Mouse (Mus musculus) MEL (cell line): ENCODE data around the gene Nemp1. TPM values are rescaled to one million over a fixed set of nuclear protein-coding genes. Genes with fewer than 3 reads are reported as not detected.

Experiments
- DNase-seq: peaks from one replicate; pipeline ENCODE4 v3.0.0; 2011; ENCODE audit warnings: low read depth, low spot score
- H3K27ac ChIP-seq: 2 replicates; pipeline ENCODE4 v1.5.1; 2012; ENCODE audit warnings: low read depth, mild to moderate bottlenecking, control low read depth, low read length, moderate library complexity; ENCODE audit not compliant: control insufficient read depth
- H3K27me3 ChIP-seq, 2 experiments: fragments of 150-350 bp in 1 of 2; sonication (generic) in 1 of 2; 2 replicates each; pipeline ENCODE4 v1.6.1; 2012; ENCODE audit warnings: low read length in 2 of 2, mild to moderate bottlenecking in 2 of 2, improper control_type of control experiment in 1 of 2, moderate library complexity in 1 of 2; ENCODE audit not compliant: insufficient read depth in 2 of 2, control insufficient read depth in 1 of 2
- H3K36me3 ChIP-seq, 2 experiments: 2 replicates each; pipeline ENCODE4 v1.6.1; 2012 to 2014; ENCODE audit warnings: low read length in 2 of 2, improper control_type of control experiment in 1 of 2, inconsistent platforms in 1 of 2, mild to moderate bottlenecking in 1 of 2; ENCODE audit not compliant: insufficient read depth in 2 of 2, control insufficient read depth in 1 of 2
- H3K4me1 ChIP-seq, 2 experiments: fragments of 150-350 bp in 1 of 2; sonication (generic) in 1 of 2; 2 replicates each; pipeline ENCODE4 v1.6.1; 2012; ENCODE audit warnings: low read length in 2 of 2, improper control_type of control experiment in 1 of 2, mild to moderate bottlenecking in 1 of 2; ENCODE audit not compliant: insufficient read depth in 2 of 2, control insufficient read depth in 1 of 2
- H3K4me3 ChIP-seq, 2 experiments: fragments of 150-350 bp in 1 of 2; sonication (generic) in 1 of 2; 2 replicates each; pipeline ENCODE4 v1.5.1; 2012; ENCODE audit warnings: low read depth in 2 of 2, low read length in 2 of 2, mild to moderate bottlenecking in 2 of 2, moderate library complexity in 2 of 2, control low read depth in 1 of 2, improper control_type of control experiment in 1 of 2; ENCODE audit not compliant: control insufficient read depth in 1 of 2, insufficient read depth in 1 of 2
- H3K79me2 ChIP-seq: 2 replicates; pipeline ENCODE4 v1.6.1; 2012; ENCODE audit warnings: mild to moderate bottlenecking, low read length, moderate library complexity; ENCODE audit not compliant: control insufficient read depth, poor library complexity, insufficient read depth
- H3K9ac ChIP-seq: 2 replicates; pipeline ENCODE4 v1.6.1; 2012; ENCODE audit warnings: low read depth, mild to moderate bottlenecking, control low read depth, low read length, moderate library complexity; ENCODE audit not compliant: control insufficient read depth, poor library complexity, severe bottlenecking
- H3K9me3 ChIP-seq: fragments of 150-350 bp; sonication (generic); replicated peaks from 2 replicates; pipeline ENCODE4 v1.6.1; 2012; ENCODE audit warnings: mild to moderate bottlenecking, low read length, improper control_type of control experiment, moderate library complexity; ENCODE audit not compliant: insufficient read depth
- CHD1 ChIP-seq: IDR thresholded peaks from 2 replicates; pipeline ENCODE4 v1.6.1; 2012; ENCODE audit warnings: low read depth, mild to moderate bottlenecking, inconsistent platforms, low read length, improper control_type of control experiment
- CHD2 ChIP-seq: IDR thresholded peaks from 2 replicates; pipeline ENCODE4 v1.6.1; 2011; ENCODE audit warnings: low read length, improper control_type of control experiment
- ELF1 ChIP-seq: IDR thresholded peaks from 2 replicates; pipeline ENCODE4 v1.6.1; 2014; ENCODE audit warnings: low read depth, mild to moderate bottlenecking, inconsistent platforms, low read length, improper control_type of control experiment, moderate library complexity
- ETS1 ChIP-seq: IDR thresholded peaks from 2 replicates; pipeline ENCODE4 v1.6.1; 2012; ENCODE audit warnings: low read depth, mild to moderate bottlenecking, inconsistent platforms, low read length, improper control_type of control experiment, moderate library complexity
- GABPA ChIP-seq: IDR thresholded peaks from 2 replicates; pipeline ENCODE4 v1.6.1; 2012; ENCODE audit warnings: low read depth, mild to moderate bottlenecking, inconsistent platforms, low read length, improper control_type of control experiment, moderate library complexity
- KAT2A ChIP-seq: conservative IDR thresholded peaks from 2 replicates; pipeline ENCODE4 v1.6.1; 2012; ENCODE audit warnings: low read depth, low read length, improper control_type of control experiment, inconsistent platforms
- MAFK ChIP-seq: IDR thresholded peaks from 2 replicates; pipeline ENCODE4 v1.6.1; 2011; ENCODE audit warnings: low read depth, mild to moderate bottlenecking, low read length, improper control_type of control experiment, borderline replicate concordance
- MAX ChIP-seq: IDR thresholded peaks from 2 replicates; pipeline ENCODE4 v1.6.1; 2011; ENCODE audit warnings: low read length, improper control_type of control experiment
- MEF2A ChIP-seq: IDR thresholded peaks from 2 replicates; pipeline ENCODE4 v1.6.1; 2014; ENCODE audit warnings: low read depth, mild to moderate bottlenecking, inconsistent platforms, low read length, improper control_type of control experiment; ENCODE audit not compliant: poor library complexity, insufficient replicate concordance, severe bottlenecking; ENCODE audit errors: extremely low read depth
- MXI1 ChIP-seq: IDR thresholded peaks from 2 replicates; pipeline ENCODE4 v1.6.1; 2011; ENCODE audit warnings: mild to moderate bottlenecking, low read depth, low read length, improper control_type of control experiment
- MYB ChIP-seq: IDR thresholded peaks from 2 replicates; pipeline ENCODE4 v1.6.1; 2011; ENCODE audit warnings: mild to moderate bottlenecking, low read depth, low read length, improper control_type of control experiment
- MYC ChIP-seq: IDR thresholded peaks from 2 replicates; pipeline ENCODE4 v1.6.1; 2011; ENCODE audit warnings: low read depth, mild to moderate bottlenecking, low read length, improper control_type of control experiment, moderate library complexity
- NRF1 ChIP-seq: IDR thresholded peaks from 2 replicates; pipeline ENCODE4 v1.6.1; 2014; ENCODE audit warnings: low read depth, mild to moderate bottlenecking, inconsistent platforms, low read length, improper control_type of control experiment, moderate library complexity; ENCODE audit not compliant: poor library complexity, insufficient read depth, severe bottlenecking
- POLR2A ChIP-seq, 2 experiments: IDR thresholded peaks; 2 replicates each; pipeline ENCODE4 v1.6.1; 2011 to 2012; ENCODE audit warnings: low read length in 2 of 2, mild to moderate bottlenecking in 2 of 2, control low read depth in 1 of 2, improper control_type of control experiment in 1 of 2, low read depth in 1 of 2, moderate library complexity in 1 of 2; ENCODE audit not compliant: control insufficient read depth in 1 of 2, insufficient read depth in 1 of 2, poor library complexity in 1 of 2
- POLR2AphosphoS2 ChIP-seq: IDR thresholded peaks from 2 replicates; pipeline ENCODE4 v1.6.1; 2011; ENCODE audit warnings: low read length, improper control_type of control experiment
- POLR2AphosphoS5 ChIP-seq: IDR thresholded peaks from 2 replicates; pipeline ENCODE4 v1.6.1; 2012; ENCODE audit warnings: low read depth, borderline replicate concordance, mild to moderate bottlenecking, inconsistent platforms, low read length, moderate library complexity, mixed read lengths
- RCOR1 ChIP-seq: IDR thresholded peaks from 2 replicates; pipeline ENCODE4 v1.6.1; 2012; ENCODE audit warnings: low read depth, mild to moderate bottlenecking, inconsistent platforms, low read length, improper control_type of control experiment
- SIN3A ChIP-seq: IDR thresholded peaks from 2 replicates; pipeline ENCODE4 v1.6.1; 2012; ENCODE audit warnings: low read length, improper control_type of control experiment, inconsistent platforms
- TBP ChIP-seq: IDR thresholded peaks from 2 replicates; pipeline ENCODE4 v1.8.0; 2011; ENCODE audit warnings: low read depth, low read length, improper control_type of control experiment
- TCF12 ChIP-seq: IDR thresholded peaks from 2 replicates; pipeline ENCODE4 v1.6.1; 2014; ENCODE audit warnings: low read depth, mild to moderate bottlenecking, inconsistent platforms, low read length, improper control_type of control experiment, moderate library complexity
- UBTF ChIP-seq: IDR thresholded peaks from 2 replicates; pipeline ENCODE4 v1.6.1; 2012; ENCODE audit warnings: low read depth, mild to moderate bottlenecking, inconsistent platforms, low read length, improper control_type of control experiment, moderate library complexity, borderline replicate concordance; ENCODE audit not compliant: insufficient read depth
- USF1 ChIP-seq: IDR thresholded peaks from 2 replicates; pipeline ENCODE4 v1.6.1; 2014; ENCODE audit warnings: low read depth, mild to moderate bottlenecking, inconsistent platforms, low read length, improper control_type of control experiment, moderate library complexity
- ZC3H11A ChIP-seq: IDR thresholded peaks from 2 replicates; pipeline ENCODE4 v1.6.1; 2012; ENCODE audit warnings: low read depth, mild to moderate bottlenecking, inconsistent platforms, low read length, improper control_type of control experiment
- ZKSCAN1 ChIP-seq: IDR thresholded peaks from 2 replicates; pipeline ENCODE4 v1.6.1; 2012; ENCODE audit warnings: low read depth, mild to moderate bottlenecking, inconsistent platforms, low read length, improper control_type of control experiment, moderate library complexity
- ZNF384 ChIP-seq: IDR thresholded peaks from 2 replicates; pipeline ENCODE4 v1.6.1; 2012; ENCODE audit warnings: low read depth, mild to moderate bottlenecking, inconsistent platforms, low read length, improper control_type of control experiment
- polyA plus RNA-seq, 2 experiments: library from polyadenylated mRNA; stranded (reverse) in 1 of 2; unstranded in 1 of 2; fragments of >175 nt in 1 of 2; fragments of >200 nt in 1 of 2; gene quantifications; 2 replicates each; pipeline versions ENCODE4 v1.2.1 to v1.2.4; 2012; ENCODE audit warnings: low replicate concordance in 2 of 2, low read depth in 1 of 2; ENCODE audit not compliant: insufficient read length in 2 of 2, insufficient read depth in 1 of 2, missing spikeins in 1 of 2
- total RNA-seq: library from RNA; depleted of rRNA; stranded (reverse); fragments of 300-350 nt; gene quantifications from 2 replicates; pipeline ENCODE4 v1.2.3, GENCODE M21; 2012

The Nemp1 gene
- total and polyA plus RNA-seq, 3 experiments = 12.1 to 13.9 TPM; not detected in 1

- TF ChIP-seq NRF1 (no peak), POLR2A (IDR thresholded peaks at IDR 0.05; ENCODE audit: control insufficient read depth in 1 of 2, insufficient read depth in 1 of 2, low read depth in 1 of 2, low read length in 2 of 2, poor library complexity in 1 of 2) (no peak), MAX (no peak), MXI1 (no peak), ZKSCAN1 (no peak), KAT2A (no peak), MYB (no peak), ETS1 (no peak), UBTF (no peak), ZNF384 (no peak), MAFK (no peak), SIN3A (no peak), ZC3H11A (no peak), TCF12 (no peak), GABPA (no peak), POLR2AphosphoS2 (no peak), USF1 (no peak), ELF1 (no peak), RCOR1 (no peak), TBP (no peak)
- Histone ChIP-seq H3K27ac (no peak overlapping the region), H3K9ac (no peak overlapping the region), H3K27me3 (peaks cover 0 to 4% of the 10 kb centered on the region in 2 experiments; a peak in 2 of 4 replicates), H3K4me3 (no peak overlapping the region), H3K9me3 (no peaks in the 10 kb centered on the region), H3K4me1 (no peaks in the 10 kb centered on the region), H3K79me2 (no peaks in the 10 kb centered on the region), H3K36me3 (no peaks in the 10 kb centered on the region)
- DNase-seq = no peak
Measured at GRCm38 (mm10) chr10:127622661-127623060, 44.0 kb upstream of the Nemp1 start.

GRCm38 (mm10) chr10:127623439-127624216 lies 43.1 kb upstream of the Nemp1 start:
- Histone ChIP-seq H3K4me1 (no peaks in the 10 kb centered on the region), H3K9me3 (no peaks in the 10 kb centered on the region), H3K9ac (no peak overlapping the region), H3K79me2 (no peaks in the 10 kb centered on the region), H3K27ac (no peak overlapping the region), H3K27me3 (peaks cover 0 to 3% of the 10 kb centered on the region in 2 experiments; a peak in 1 of 4 replicates), H3K36me3 (no peaks in the 10 kb centered on the region), H3K4me3 (no peak overlapping the region)
- TF ChIP-seq TCF12 (no peak), POLR2AphosphoS5 (no peak), MEF2A (no peak), CHD1 (no peak), MAFK (no peak), MYC (no peak), POLR2A (IDR thresholded peaks at IDR 0.05; ENCODE audit: control insufficient read depth in 1 of 2, insufficient read depth in 1 of 2, low read depth in 1 of 2, low read length in 2 of 2, poor library complexity in 1 of 2) (no peak), ZC3H11A (no peak), CHD2 (no peak), ZKSCAN1 (no peak)
- DNase-seq = no peak
